Mouse (Mus musculus) adrenal gland, postnatal 14 days (tissue): Measurements from ENCODE around the gene Rab11a. TPM values are rescaled to one million over a fixed set of nuclear protein-coding genes. Genes with fewer than 3 reads are reported as not detected.

Experiments
- DNase-seq: peaks from one replicate; pipeline ENCODE4 v3.0.0; 2021; ENCODE audit warnings: mixed read lengths
- microRNA-seq, 2 experiments: library from miRNA; unstranded; fragments of <30 nt; microRNA quantifications; one replicate each; pipeline ENCODE4 v1.2.0; 2021
- total RNA-seq: library from RNA; stranded (reverse); gene quantifications from 2 replicates; pipeline ENCODE4 v1.2.3, GENCODE M21; 2021

Rab11a gene
- total RNA-seq, 1 experiment from 2014 or later: 226 TPM

GRCm38 (mm10) chr9:64695266-64695665, 42.3 kb downstream of the Rab11a start:
- DNase-seq: no peak

- no peak for DNase-seq
Observed at GRCm38 (mm10) chr9:64693094-64693493, 44.5 kb downstream of the Rab11a start.

- peak; percentile 81 for DNase-seq
Observed at GRCm38 (mm10) chr9:64691176-64691575, 46.4 kb downstream of the Rab11a start.

- DNase-seq: no peak
Observed at GRCm38 (mm10) chr9:64690771-64691170, 46.8 kb downstream of the Rab11a start.

- DNase-seq: peak; percentile 57
Observed at GRCm38 (mm10) chr9:64688015-64688394, 49.6 kb downstream of the Rab11a start.

GRCm38 (mm10) chr9:64687122-64688014, 50.2 kb downstream of the Rab11a start:
- no peak for DNase-seq

- peak; percentile 57 for DNase-seq
Observed at GRCm38 (mm10) chr9:64671341-64672319, 65.9 kb downstream of the Rab11a start.

GRCm38 (mm10) chr9:64668001-64668400, 69.6 kb downstream of the Rab11a start:
- DNase-seq: no peak

GRCm38 (mm10) chr9:64667513-64667912, 70.0 kb downstream of the Rab11a start:
- DNase-seq: peak; percentile 39

- peak; percentile 62 for DNase-seq
Observed at GRCm38 (mm10) chr9:64666549-64666948, 71.0 kb downstream of the Rab11a start.

Small RNA genes lying within 50 kb of the gene (microRNA-seq; reads per million reads assigned to microRNA genes)
- 0 reads per million in 2 experiments for gene Gm47308

Other genes with a start within 250 kb of the Rab11a start
- 18.6 and 20.7 TPM in 2 replicates for gene Dennd4a, start 73.6 kb upstream of the Rab11a start, total RNA-seq
- gene Slc24a1, start 213.8 kb upstream of the Rab11a start, total RNA-seq: 0.07 and 0.15 TPM in 2 replicates
- 27.2 and 30.1 TPM in 2 replicates for gene Ints14, start 223.1 kb upstream of the Rab11a start, total RNA-seq